Mouse (Mus musculus) midbrain, embryonic 16.5 days (tissue): ENCODE results near the gene Etv2. TPM values are rescaled to one million over a fixed set of nuclear protein-coding genes. Genes with fewer than 3 reads are reported as not detected.

ENCODE experiments used
- ATAC-seq: fragments of 200-750 bp; cut with Nextera tagmentation; 2 replicates; pipeline ENCODE4 v1.8.0; 2017; ENCODE audit warnings: moderate TSS enrichment
- H3K27ac ChIP-seq: fragments of 300-500 bp; sonication (generic); 2 replicates; pipeline ENCODE4 v1.5.1; 2014; ENCODE audit warnings: mild to moderate bottlenecking, low read length, mixed read lengths
- H3K27me3 ChIP-seq: fragments of 300-500 bp; sonication (generic); 2 replicates; pipeline ENCODE4 v1.6.1; 2014; ENCODE audit warnings: low read depth, low read length, mixed read lengths; ENCODE audit not compliant: control insufficient read depth, insufficient read depth
- H3K36me3 ChIP-seq: fragments of 300-500 bp; sonication (generic); 2 replicates; pipeline ENCODE4 v1.6.1; 2014; ENCODE audit warnings: mild to moderate bottlenecking, low read length, moderate library complexity, mixed read lengths; ENCODE audit not compliant: control insufficient read depth, insufficient read depth
- H3K4me1 ChIP-seq: fragments of 300-500 bp; sonication (generic); 2 replicates; pipeline ENCODE4 v1.6.1; 2014; ENCODE audit warnings: mild to moderate bottlenecking, low read length, mixed read lengths; ENCODE audit not compliant: control insufficient read depth, insufficient read depth
- H3K4me2 ChIP-seq: fragments of 300-500 bp; sonication (generic); 2 replicates; pipeline ENCODE4 v1.6.1; 2014; ENCODE audit warnings: mild to moderate bottlenecking, low read length, mixed read lengths
- H3K4me3 ChIP-seq: fragments of 300-500 bp; sonication (generic); 2 replicates; pipeline ENCODE4 v1.5.1; 2014; ENCODE audit warnings: low read depth, mild to moderate bottlenecking, low read length, moderate library complexity, mixed read lengths
- H3K9ac ChIP-seq: fragments of 300-500 bp; sonication (generic); 2 replicates; pipeline ENCODE4 v1.6.1; 2014; ENCODE audit warnings: low read depth, low read length, mixed read lengths
- H3K9me3 ChIP-seq: fragments of 300-500 bp; sonication (generic); replicated peaks from 2 replicates; pipeline ENCODE4 v1.6.1; 2014; ENCODE audit warnings: mild to moderate bottlenecking, low read length, mixed read lengths; ENCODE audit not compliant: control insufficient read depth, poor library complexity, severe bottlenecking
- WGBS: fragments of 180-500 bp; shearing (Covaris S2); extraction: QIAGEN DNeasy Blood & Tissue Kit; methylation state at CpG from one replicate; pipeline ENCODE4 v1.1.7; 2014; 5-methylcytosine and 5-hydroxymethylcytosine counted together
- microRNA-seq: library from miRNA; unstranded; fragments of <30 nt; microRNA quantifications from one replicate; pipeline ENCODE4, GENCODE M21; 2017
- polyA plus RNA-seq: library from polyadenylated mRNA; unstranded; fragments of >200 nt; fragmentation: Nextera tagmentation; extraction: Ambion mirVana; gene quantifications from 2 replicates; pipeline ENCODE4 v1.2.1, GENCODE M21; 2015

Etv2 gene
- polyA plus RNA-seq, 1 experiment from 2014 or later: not detected

DNA sequence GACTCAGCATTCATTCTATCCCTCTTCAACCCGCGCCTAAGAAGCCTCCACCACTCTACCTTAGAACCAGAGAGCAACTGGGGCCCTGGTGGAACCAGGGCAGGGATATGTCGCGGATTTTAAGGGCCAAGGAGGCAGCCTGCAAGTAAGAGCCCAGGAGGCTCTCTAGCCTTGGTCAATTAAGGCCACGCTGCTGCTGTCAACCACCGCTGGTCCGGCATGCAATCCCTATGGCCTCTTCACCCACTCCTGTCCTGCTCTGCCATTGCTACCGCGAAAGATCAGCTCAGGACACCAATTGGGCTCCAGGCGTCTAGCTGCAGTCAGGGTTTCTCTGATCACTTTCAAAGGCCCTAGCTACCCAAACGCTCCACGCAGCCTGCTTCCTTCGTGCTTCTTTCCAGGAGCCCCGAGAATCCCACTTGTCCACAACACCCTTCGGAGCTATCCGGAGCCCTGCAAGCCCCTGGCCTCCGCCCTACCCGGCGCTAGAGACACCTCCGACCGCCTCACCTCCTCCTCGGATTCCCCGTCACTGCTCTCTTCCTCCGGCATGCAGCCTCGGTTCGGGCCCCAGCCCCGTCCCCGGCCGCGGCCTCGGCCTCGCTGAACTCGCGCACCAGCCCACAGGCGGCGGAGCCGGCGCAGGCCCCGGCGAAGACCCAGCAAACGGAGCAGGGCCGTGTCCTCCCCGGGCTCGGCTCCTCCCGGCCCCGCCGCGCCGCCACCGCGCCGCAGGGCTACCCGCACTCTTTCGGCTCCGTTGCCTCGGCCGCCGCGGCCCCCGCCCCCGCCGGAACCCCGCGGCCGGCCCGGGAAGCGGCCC is 47.6 kb downstream of the Etv2 start:
- peaks cover 27% of the 10 kb centered on the region; the same call in 1 of the 2 replicates for H3K36me3 ChIP-seq
- H3K27ac ChIP-seq: peak overlapping the region; percentile 93
- peak overlapping the region; percentile 94 for H3K4me3 ChIP-seq
- H3K9me3 ChIP-seq: no peaks in the 10 kb centered on the region
- H3K9ac ChIP-seq: peak overlapping the region; percentile 94
- peak; percentile 44 for ATAC-seq
- H3K27me3 ChIP-seq: no peaks in the 10 kb centered on the region
- 1% methylated on average over 41 of the region's 67 CpGs for WGBS
- H3K4me1 ChIP-seq: peaks cover 16% of the 10 kb centered on the region
- H3K4me2 ChIP-seq: peak overlapping the region; percentile 94

DNA sequence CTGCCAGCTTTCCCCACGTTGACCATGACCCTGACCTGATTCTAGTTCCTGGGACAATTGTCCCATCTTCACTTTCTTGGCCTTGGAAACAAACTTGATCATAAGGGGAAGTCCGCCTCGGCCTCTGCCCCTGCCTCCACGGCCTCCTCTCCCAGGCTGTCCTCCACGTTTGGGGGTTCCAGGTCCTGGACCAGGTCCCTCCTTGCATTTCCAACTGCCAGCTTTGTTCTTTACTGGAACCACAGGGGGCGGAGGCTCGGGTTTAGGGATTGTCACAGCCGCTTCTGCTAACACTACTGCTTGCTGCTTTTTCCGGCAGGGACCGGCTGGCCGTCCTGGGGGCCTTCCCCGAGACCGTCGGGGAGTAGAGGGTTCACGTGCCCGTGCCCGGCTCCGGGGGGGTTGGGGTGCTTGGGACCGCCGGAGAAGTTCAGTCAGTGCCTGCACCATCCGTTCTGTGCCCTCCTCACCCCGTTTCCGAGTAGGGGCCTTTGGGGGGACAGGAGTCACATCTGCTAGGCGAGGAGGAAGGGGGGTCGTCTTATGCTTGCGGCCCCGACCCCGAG is 49.1 kb downstream of the Etv2 start:
- Histone ChIP-seq H3K27ac (no peak overlapping the region), H3K4me3 (no peak overlapping the region), H3K9ac (no peak overlapping the region), H3K9me3 (no peaks in the 10 kb centered on the region), H3K4me1 (peaks cover 16% of the 10 kb centered on the region), H3K36me3 (peaks cover 40% of the 10 kb centered on the region), H3K27me3 (no peaks in the 10 kb centered on the region), H3K4me2 (peak overlapping the region; percentile 94; the same call in 1 of the 2 replicates)
- 88% methylated on average over 28 of the region's 28 CpGs for WGBS
- no peak for ATAC-seq

DNA sequence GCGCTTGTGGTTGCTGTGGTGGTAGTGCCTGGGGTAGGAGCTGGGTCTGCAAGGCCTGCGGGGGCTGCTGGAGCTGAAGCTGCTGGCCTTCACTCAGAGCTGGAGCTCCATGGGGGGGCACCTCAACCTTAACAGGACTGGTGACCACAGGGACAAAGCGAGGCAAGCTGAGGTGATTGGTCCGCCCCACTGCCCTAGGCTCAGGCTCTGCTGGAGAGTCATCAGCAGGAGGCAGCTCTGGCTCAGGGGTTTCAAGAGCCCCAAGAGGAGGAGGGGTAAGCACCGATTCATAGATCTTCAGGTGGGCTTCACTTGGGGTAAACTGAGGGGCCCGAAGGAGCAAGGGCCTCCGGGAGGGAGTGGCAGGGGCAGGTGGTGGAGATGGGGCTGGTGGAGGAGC is 50.5 kb downstream of the Etv2 start:
- no peak overlapping the region for H3K4me3 ChIP-seq
- 92% methylated on average over 7 of the region's 7 CpGs for WGBS
- peaks cover 16% of the 10 kb centered on the region for H3K4me1 ChIP-seq
- ATAC-seq: no peak
- no peak overlapping the region for H3K9ac ChIP-seq
- no peaks in the 10 kb centered on the region for H3K27me3 ChIP-seq
- H3K9me3 ChIP-seq: no peaks in the 10 kb centered on the region
- peaks cover 49% of the 10 kb centered on the region for H3K36me3 ChIP-seq
- no peak overlapping the region for H3K4me2 ChIP-seq
- H3K27ac ChIP-seq: no peak overlapping the region

DNA sequence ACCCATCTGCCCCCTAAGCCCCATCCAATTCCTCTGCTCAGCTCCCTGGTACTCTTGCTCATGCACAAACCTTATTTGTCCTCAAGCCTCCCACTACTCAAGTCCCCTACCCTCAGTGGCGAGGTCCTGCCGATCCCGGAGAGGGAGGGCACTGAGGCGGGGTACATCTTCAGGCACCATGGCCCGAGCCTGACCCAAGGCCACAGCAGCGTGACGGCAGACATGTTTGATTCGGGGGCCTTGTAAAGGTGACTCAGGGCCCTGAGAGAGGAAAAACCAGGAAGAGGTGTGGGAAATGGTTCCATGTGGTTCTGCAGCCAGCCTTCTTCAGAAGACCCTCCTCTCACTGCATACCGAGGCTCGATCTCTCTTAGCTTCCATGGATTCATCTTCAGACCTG is 51.3 kb downstream of the Etv2 start:
- Histone ChIP-seq H3K27me3 (no peaks in the 10 kb centered on the region), H3K4me3 (no peak overlapping the region), H3K4me1 (peaks cover 11% of the 10 kb centered on the region), H3K9ac (no peak overlapping the region), H3K4me2 (no peak overlapping the region), H3K9me3 (no peaks in the 10 kb centered on the region), H3K27ac (no peak overlapping the region), H3K36me3 (peaks cover 57% of the 10 kb centered on the region)
- WGBS: 94% methylated on average over 10 of the region's 10 CpGs
- no peak for ATAC-seq

Small RNAs within 50 kb of the gene (microRNA-seq; reads per million reads assigned to microRNA genes)
- not detected for gene Mir3569

Other genes with a start within 250 kb of the Etv2 start
- 15.3 and 23.5 TPM in 2 replicates for gene Tyrobp, start 222.1 kb downstream of the Etv2 start, polyA plus RNA-seq
- gene Hcst, start 216.0 kb downstream of the Etv2 start, polyA plus RNA-seq: not detected in 2 replicates
- gene Nfkbid, start 214.1 kb downstream of the Etv2 start, polyA plus RNA-seq: 2.7 and 2.9 TPM in 2 replicates
- gene Aplp1, start 190.3 kb downstream of the Etv2 start, polyA plus RNA-seq: 761 and 788 TPM in 2 replicates
- gene Kirrel2, start 178.2 kb downstream of the Etv2 start, polyA plus RNA-seq: 0.67 and 0.73 TPM in 2 replicates
- gene Nphs1, start 177.5 kb downstream of the Etv2 start, polyA plus RNA-seq: 0.46 and 0.50 TPM in 2 replicates
- not detected in 2 replicates for gene Prodh2, start 142.2 kb downstream of the Etv2 start, polyA plus RNA-seq
- gene Arhgap33, start 100.8 kb downstream of the Etv2 start, polyA plus RNA-seq: 140 and 149 TPM in 2 replicates
- 7.5 and 11.2 TPM in 2 replicates for gene Hspb6, start 83.7 kb downstream of the Etv2 start, polyA plus RNA-seq
- 8.2 and 8.5 TPM in 2 replicates for gene Proser3, start 83.6 kb downstream of the Etv2 start, polyA plus RNA-seq
- gene Lin37, start 76.0 kb downstream of the Etv2 start, polyA plus RNA-seq: 52.1 and 63.8 TPM in 2 replicates
- gene U2af1l4, start 72.6 kb downstream of the Etv2 start, polyA plus RNA-seq: 82.0 and 88.4 TPM in 2 replicates
- 18.6 and 19.2 TPM in 2 replicates for gene Gm49396, start 72.5 kb downstream of the Etv2 start, polyA plus RNA-seq
- 116 and 124 TPM in 2 replicates for gene Psenen, start 72.2 kb downstream of the Etv2 start, polyA plus RNA-seq
- gene Igflr1, start 70.4 kb downstream of the Etv2 start, polyA plus RNA-seq: 4.5 and 4.8 TPM in 2 replicates
- gene Kmt2b, start 47.1 kb downstream of the Etv2 start, polyA plus RNA-seq: 9.1 and 11.0 TPM in 2 replicates
- gene Zbtb32, start 36.9 kb downstream of the Etv2 start, polyA plus RNA-seq: 0.20 and 0.22 TPM in 2 replicates
- 0.29 and 0.46 TPM in 2 replicates for gene Upk1a, start 23.0 kb downstream of the Etv2 start, polyA plus RNA-seq
- 1,035 and 1,037 TPM in 2 replicates for gene Cox6b1, start 9.7 kb downstream of the Etv2 start, polyA plus RNA-seq
- 127 and 132 TPM in 2 replicates for gene Rbm42, start 14.5 kb upstream of the Etv2 start, polyA plus RNA-seq
- 24.4 and 26.9 TPM in 2 replicates for gene Haus5, start 29.1 kb upstream of the Etv2 start, polyA plus RNA-seq
- not detected in 2 replicates for gene Pmis2, start 35.8 kb upstream of the Etv2 start, polyA plus RNA-seq
- gene 2200002J24Rik, start 63.1 kb upstream of the Etv2 start, polyA plus RNA-seq: not detected in 2 replicates
- gene Atp4a, start 76.4 kb upstream of the Etv2 start, polyA plus RNA-seq: 1.2 and 2.2 TPM in 2 replicates
- 233 and 254 TPM in 2 replicates for gene Tmem147, start 93.7 kb upstream of the Etv2 start, polyA plus RNA-seq
- 1.1 and 1.7 TPM in 2 replicates for gene Gapdhs, start 107.8 kb upstream of the Etv2 start, polyA plus RNA-seq
- gene Sbsn, start 115.6 kb upstream of the Etv2 start, polyA plus RNA-seq: 1.6 and 2.0 TPM in 2 replicates
- gene Dmkn, start 127.9 kb upstream of the Etv2 start, polyA plus RNA-seq: 2.8 and 3.6 TPM in 2 replicates
- gene Krtdap, start 152.0 kb upstream of the Etv2 start, polyA plus RNA-seq: not detected in 2 replicates
- 0.13 TPM in 1 of 2 replicates, not detected in the other for gene Ffar2, start 187.9 kb upstream of the Etv2 start, polyA plus RNA-seq
- not detected in 2 replicates for gene Ffar3, start 220.3 kb upstream of the Etv2 start, polyA plus RNA-seq
- gene Ffar1, start 225.7 kb upstream of the Etv2 start, polyA plus RNA-seq: not detected in 2 replicates
- gene Cd22, start 244.5 kb upstream of the Etv2 start, polyA plus RNA-seq: 0.06 TPM in 1 of 2 replicates, not detected in the other